Mouse (Mus musculus): ENCODE results near the gene Slx4ip. TPM values are rescaled to one million over a fixed set of nuclear protein-coding genes. Genes with fewer than 3 reads are reported as not detected.

Slx4ip gene
- total and polyA plus RNA-seq, 3 experiments, result 1.3 to 2.5 TPM; not detected in 1

DNA sequence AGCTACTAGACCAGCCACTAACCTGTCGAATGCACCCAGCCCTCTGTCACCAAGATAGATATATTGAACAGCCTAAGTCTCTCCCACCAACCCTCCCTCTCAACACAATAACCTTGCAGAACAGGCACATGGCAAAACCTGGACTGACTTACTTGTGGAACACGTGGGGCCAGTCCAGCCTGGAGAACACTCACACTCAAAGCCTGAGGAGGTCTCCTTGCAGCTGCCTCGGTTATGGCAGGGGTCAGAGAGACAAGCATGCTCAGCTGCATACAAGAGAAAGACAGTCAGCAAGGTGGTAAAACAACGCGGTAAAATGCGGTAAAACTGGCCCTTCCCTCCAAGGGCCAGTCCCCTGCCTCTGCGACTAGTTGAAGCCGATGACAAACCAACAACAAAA, 203.3 kb downstream of the Slx4ip start:
- H3K9ac ChIP-seq (ENCODE audit: control insufficient read depth, low read depth, low read length, poor library complexity, severe bottlenecking), result no peak overlapping the region
- H3K79me2 ChIP-seq (ENCODE audit: control insufficient read depth, insufficient read depth, low read length, poor library complexity), result no peaks in the 10 kb centered on the region
- H3K9me3 ChIP-seq (replicated peaks; ENCODE audit: insufficient read depth, low read length), result no peaks in the 10 kb centered on the region
- H3K4me1 ChIP-seq (ENCODE audit: control insufficient read depth in 1 of 2, insufficient read depth in 2 of 2, low read length in 2 of 2), result no peaks in the 10 kb centered on the region
- DNase-seq (ENCODE audit: low read depth, low spot score), result no peak
- H3K36me3 ChIP-seq (ENCODE audit: control insufficient read depth in 1 of 2, insufficient read depth in 2 of 2, low read length in 2 of 2), result no peaks in the 10 kb centered on the region
- no peak overlapping the region for H3K4me3 ChIP-seq (ENCODE audit: control insufficient read depth in 1 of 2, insufficient read depth in 1 of 2, low read depth in 2 of 2, low read length in 2 of 2)
- no peak overlapping the region for H3K27ac ChIP-seq (ENCODE audit: control insufficient read depth, low read depth, low read length)
- no peaks in the 10 kb centered on the region for H3K27me3 ChIP-seq (ENCODE audit: control insufficient read depth in 1 of 2, insufficient read depth in 2 of 2, low read length in 2 of 2)
- TF ChIP-seq SIN3A (IDR thresholded peaks at IDR 0.05; ENCODE audit: low read length), result no peak
- TF ChIP-seq KAT2A (conservative IDR thresholded peaks at IDR 0.05; ENCODE audit: low read depth, low read length), result no peak
- no peak for TF ChIP-seq MEF2A (IDR thresholded peaks at IDR 0.05; ENCODE audit: extremely low read depth, insufficient replicate concordance, low read depth, low read length, poor library complexity, severe bottlenecking)
- TF ChIP-seq ZNF384 (IDR thresholded peaks at IDR 0.05; ENCODE audit: low read depth, low read length), result no peak
- no peak for TF ChIP-seq ZC3H11A (IDR thresholded peaks at IDR 0.05; ENCODE audit: low read depth, low read length)
- TF ChIP-seq EP300 (IDR thresholded peaks at IDR 0.05; ENCODE audit: low read depth in 1 of 2, low read length in 2 of 2), result no peak
- TF ChIP-seq MYC (IDR thresholded peaks at IDR 0.05; ENCODE audit: low read depth, low read length), result no peak
- no peak for TF ChIP-seq MAFK (IDR thresholded peaks at IDR 0.05; ENCODE audit: borderline replicate concordance, low read depth, low read length)
- TF ChIP-seq NELFE (IDR thresholded peaks at IDR 0.05; ENCODE audit: low read depth, low read length), result no peak
- TF ChIP-seq ZKSCAN1 (IDR thresholded peaks at IDR 0.05; ENCODE audit: low read depth, low read length), result no peak
- no peak for TF ChIP-seq MAX (IDR thresholded peaks at IDR 0.05; ENCODE audit: low read length)
- TF ChIP-seq HCFC1 (IDR thresholded peaks at IDR 0.05; ENCODE audit: low read depth, low read length), result no peak
- no peak for TF ChIP-seq CHD1 (IDR thresholded peaks at IDR 0.05; ENCODE audit: low read depth, low read length)
- no peak for TF ChIP-seq GABPA (IDR thresholded peaks at IDR 0.05; ENCODE audit: low read depth, low read length)
- TF ChIP-seq UBTF (IDR thresholded peaks at IDR 0.05; ENCODE audit: borderline replicate concordance, insufficient read depth, low read depth, low read length), result no peak
- TF ChIP-seq RAD21 (IDR thresholded peaks at IDR 0.05; ENCODE audit: low read depth, low read length), result no peak
- TF ChIP-seq RCOR1 (IDR thresholded peaks at IDR 0.05; ENCODE audit: low read depth, low read length), result no peak
- TF ChIP-seq POLR2A (IDR thresholded peaks at IDR 0.05; ENCODE audit: control insufficient read depth in 1 of 2, insufficient read depth in 1 of 2, low read depth in 1 of 2, low read length in 2 of 2, poor library complexity in 1 of 2), result no peak

DNA sequence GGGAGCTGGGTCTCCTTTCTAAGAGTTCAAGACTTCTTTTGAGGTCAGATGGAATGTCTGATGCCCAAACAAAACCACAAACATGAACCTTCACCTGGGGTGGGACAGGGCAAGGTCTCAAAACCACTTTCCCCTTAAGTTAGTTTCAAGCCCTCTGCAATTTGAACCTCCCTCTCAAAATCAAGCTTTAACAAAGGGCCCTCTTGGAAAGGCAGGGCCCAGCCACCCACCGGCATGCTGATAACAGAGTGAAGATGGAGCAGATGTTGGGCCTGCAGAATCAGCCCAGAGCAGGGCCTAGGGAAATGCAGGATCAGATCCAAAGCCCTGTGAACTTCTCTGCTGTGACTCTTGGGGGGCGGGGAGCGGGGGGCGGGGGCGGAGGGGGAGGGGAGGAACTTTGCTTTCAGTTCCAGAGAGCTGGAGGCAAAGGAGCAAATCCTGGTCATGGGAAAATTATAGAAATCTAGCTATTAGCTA, 206.0 kb downstream of the Slx4ip start:
- no peaks in the 10 kb centered on the region for H3K9me3 ChIP-seq (replicated peaks; ENCODE audit: insufficient read depth, low read length)
- H3K79me2 ChIP-seq (ENCODE audit: control insufficient read depth, insufficient read depth, low read length, poor library complexity), result no peaks in the 10 kb centered on the region
- H3K4me1 ChIP-seq (ENCODE audit: control insufficient read depth in 1 of 2, insufficient read depth in 2 of 2, low read length in 2 of 2), result no peaks in the 10 kb centered on the region
- no peaks in the 10 kb centered on the region for H3K36me3 ChIP-seq (ENCODE audit: control insufficient read depth in 1 of 2, insufficient read depth in 2 of 2, low read length in 2 of 2)
- H3K4me3 ChIP-seq (ENCODE audit: control insufficient read depth in 1 of 2, insufficient read depth in 1 of 2, low read depth in 2 of 2, low read length in 2 of 2), result no peak overlapping the region
- no peaks in the 10 kb centered on the region for H3K27me3 ChIP-seq (ENCODE audit: control insufficient read depth in 1 of 2, insufficient read depth in 2 of 2, low read length in 2 of 2)
- no peak overlapping the region for H3K27ac ChIP-seq (ENCODE audit: control insufficient read depth, low read depth, low read length)
- DNase-seq (ENCODE audit: low read depth, low spot score), result no peak
- H3K9ac ChIP-seq (ENCODE audit: control insufficient read depth, low read depth, low read length, poor library complexity, severe bottlenecking), result no peak overlapping the region
- TF ChIP-seq CHD1 (IDR thresholded peaks at IDR 0.05; ENCODE audit: low read depth, low read length) (no peak), ELF1 (IDR thresholded peaks at IDR 0.05; ENCODE audit: low read depth, low read length) (no peak), TAL1 (IDR thresholded peaks at IDR 0.05; ENCODE audit: low read length) (no peak), E2F4 (IDR thresholded peaks at IDR 0.05; ENCODE audit: borderline replicate concordance, low read depth, low read length) (no peak), TCF12 (IDR thresholded peaks at IDR 0.05; ENCODE audit: low read depth, low read length) (no peak), HCFC1 (IDR thresholded peaks at IDR 0.05; ENCODE audit: low read depth, low read length) (no peak), ETS1 (IDR thresholded peaks at IDR 0.05; ENCODE audit: low read depth, low read length) (no peak), ZMIZ1 (IDR thresholded peaks at IDR 0.05; ENCODE audit: low read depth, low read length) (no peak), TBP (IDR thresholded peaks at IDR 0.05; ENCODE audit: low read depth, low read length) (no peak), MAZ (IDR thresholded peaks at IDR 0.05; ENCODE audit: low read depth, low read length) (no peak), EP300 (IDR thresholded peaks at IDR 0.05; ENCODE audit: low read depth in 1 of 2, low read length in 2 of 2) (no peak)

Data from MEL (cell line).